Mouse (Mus musculus): Measurements from ENCODE around the gene Myod1. TPM values are rescaled to one million over a fixed set of nuclear protein-coding genes. Genes with fewer than 3 reads are reported as not detected.

Myod1 gene
- 2.6 and 12.1 TPM in 2 replicates for polyA plus RNA-seq (2016; fragmentation: Nextera tagmentation; extraction: Ambion mirVana)

DNA sequence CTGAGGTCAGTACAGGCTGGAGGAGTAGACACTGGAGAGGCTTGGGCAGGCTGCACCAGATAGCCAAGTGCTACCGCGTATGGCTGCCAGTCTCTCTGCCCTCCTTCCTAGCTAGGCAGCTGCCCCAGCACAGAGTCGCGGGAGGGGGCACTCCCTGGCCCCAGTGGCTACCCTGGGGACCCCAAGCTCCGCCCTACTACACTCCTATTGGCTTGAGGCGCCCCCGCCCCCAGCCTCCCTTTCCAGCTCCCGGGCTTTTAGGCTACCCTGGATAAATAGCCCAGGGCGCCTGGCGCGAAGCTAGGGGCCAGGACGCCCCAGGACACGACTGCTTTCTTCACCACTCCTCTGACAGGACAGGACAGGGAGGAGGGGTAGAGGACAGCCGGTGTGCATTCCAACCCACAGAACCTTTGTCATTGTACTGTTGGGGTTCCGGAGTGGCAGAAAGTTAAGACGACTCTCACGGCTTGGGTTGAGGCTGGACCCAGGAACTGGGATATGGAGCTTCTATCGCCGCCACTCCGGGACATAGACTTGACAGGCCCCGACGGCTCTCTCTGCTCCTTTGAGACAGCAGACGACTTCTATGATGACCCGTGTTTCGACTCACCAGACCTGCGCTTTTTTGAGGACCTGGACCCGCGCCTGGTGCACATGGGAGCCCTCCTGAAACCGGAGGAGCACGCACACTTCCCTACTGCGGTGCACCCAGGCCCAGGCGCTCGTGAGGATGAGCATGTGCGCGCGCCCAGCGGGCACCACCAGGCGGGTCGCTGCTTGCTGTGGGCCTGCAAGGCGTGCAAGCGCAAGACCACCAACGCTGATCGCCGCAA is at the start of gene Myod1:
Gene Myod1 (plus strand): TSS at position 303 of the 836 bp plus-strand sequence.
- H3K9ac ChIP-seq: 0 out of 2 replicates have a peak within 1 kb of the TSS, but pooled peaks have one; percentile 23
- 5% methylated on average over 44 of the region's 44 CpGs for WGBS
- H3K4me1 ChIP-seq: peaks cover 26% of the 10 kb centered on the region
- ATAC-seq (ENCODE audit: low FRiP score): 0 out of 2 replicates have a peak, but pooled peaks have one; percentile 21
- H3K4me2 ChIP-seq (replicated peaks): peak within 1 kb of the TSS; percentile 50
- no peak within 1 kb of the TSS for H3K27ac ChIP-seq
- peak within 1 kb of the TSS; percentile 24 for H3K4me3 ChIP-seq
- no peaks in the 10 kb centered on the region for H3K36me3 ChIP-seq
- peaks cover 84% of the 10 kb centered on the region for H3K27me3 ChIP-seq
- no peaks in the 10 kb centered on the region for H3K9me3 ChIP-seq (replicated peaks)

DNA sequence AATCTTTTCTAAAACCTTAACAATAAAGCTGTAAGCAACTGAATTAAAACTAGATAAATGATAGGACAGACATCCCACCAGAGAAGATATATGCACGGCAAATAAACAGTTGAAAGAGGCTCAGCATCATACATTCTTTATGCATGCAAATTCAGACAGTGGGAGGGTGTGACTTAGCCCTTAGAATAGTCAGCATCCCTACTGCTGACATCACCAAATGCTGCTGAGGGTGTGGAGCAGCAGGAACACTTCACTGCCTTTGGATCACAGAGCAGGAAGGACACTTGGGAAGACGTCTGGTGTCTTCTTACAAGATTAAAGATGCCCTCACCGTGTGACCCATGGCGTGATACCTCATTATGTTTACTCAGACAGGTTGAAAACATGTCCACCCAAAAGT is 48.4 kb upstream of the Myod1 start:
- no peak overlapping the region for H3K27ac ChIP-seq
- H3K4me3 ChIP-seq: no peak overlapping the region
- no peaks in the 10 kb centered on the region for H3K27me3 ChIP-seq
- no peak overlapping the region for H3K9ac ChIP-seq
- no peaks in the 10 kb centered on the region for H3K4me1 ChIP-seq
- H3K4me2 ChIP-seq (replicated peaks): no peak overlapping the region
- no peaks in the 10 kb centered on the region for H3K36me3 ChIP-seq
- 62% methylated on average over 4 of the region's 4 CpGs for WGBS
- H3K9me3 ChIP-seq (replicated peaks): no peaks in the 10 kb centered on the region
- no peak for ATAC-seq (ENCODE audit: low FRiP score)

DNA sequence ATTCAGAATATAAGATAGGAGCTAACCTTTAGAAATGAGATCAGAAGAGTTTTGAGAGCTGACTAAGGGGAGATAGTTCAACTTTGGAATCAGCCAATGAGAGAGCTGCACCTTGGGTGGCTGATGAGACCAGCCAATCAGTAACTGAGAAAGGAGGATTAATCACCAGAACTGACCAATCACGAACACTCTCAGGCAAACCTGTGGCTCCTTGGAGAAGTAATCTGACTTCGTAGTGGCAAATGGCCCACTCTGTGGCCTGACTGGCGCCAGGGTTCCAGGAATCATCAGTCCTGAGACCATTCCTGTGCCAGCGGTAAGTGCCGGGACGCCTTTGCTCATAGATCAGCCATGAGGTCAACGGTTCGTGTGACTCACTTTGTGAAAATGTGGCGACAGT is 38.9 kb upstream of the Myod1 start:
- Histone ChIP-seq H3K9ac (no peak overlapping the region), H3K4me2 (replicated peaks) (no peak overlapping the region), H3K4me3 (no peak overlapping the region), H3K4me1 (no peaks in the 10 kb centered on the region), H3K9me3 (replicated peaks) (peaks cover 8% of the 10 kb centered on the region; the same call in 1 of the 2 replicates), H3K27me3 (no peaks in the 10 kb centered on the region), H3K27ac (no peak overlapping the region), H3K36me3 (no peaks in the 10 kb centered on the region)
- ATAC-seq (ENCODE audit: low FRiP score): no peak
- WGBS: 90% methylated on average over 9 of the region's 9 CpGs

GRCm38 (mm10) chr7:46339818-46340217 is 36.5 kb upstream of the Myod1 start:
- no peaks in the 10 kb centered on the region for H3K4me1 ChIP-seq
- H3K27me3 ChIP-seq: no peaks in the 10 kb centered on the region
- H3K4me2 ChIP-seq (replicated peaks): no peak overlapping the region
- no peak overlapping the region for H3K9ac ChIP-seq
- ATAC-seq (ENCODE audit: low FRiP score): no peak
- 42% methylated on average over 3 of the region's 3 CpGs for WGBS
- H3K27ac ChIP-seq: no peak overlapping the region
- H3K9me3 ChIP-seq (replicated peaks): peaks cover 8% of the 10 kb centered on the region; the same call in 1 of the 2 replicates
- H3K4me3 ChIP-seq: no peak overlapping the region
- H3K36me3 ChIP-seq: no peaks in the 10 kb centered on the region

- no peaks in the 10 kb centered on the region for H3K36me3 ChIP-seq
- 82% methylated on average over 5 of the region's 5 CpGs for WGBS
- no peak for ATAC-seq (ENCODE audit: low FRiP score)
These were observed 36.0 kb upstream of the Myod1 start for GRCm38 (mm10) chr7:46340295-46340694.

GRCm38 (mm10) chr7:46341471-46341870 is 34.8 kb upstream of the Myod1 start:
- peaks cover 8% of the 10 kb centered on the region; the same call in 1 of the 2 replicates for H3K9me3 ChIP-seq (replicated peaks)
- WGBS: 84% methylated on average over 9 of the region's 9 CpGs
- H3K9ac ChIP-seq: no peak overlapping the region
- no peak for ATAC-seq (ENCODE audit: low FRiP score)
- H3K36me3 ChIP-seq: no peaks in the 10 kb centered on the region
- peaks cover under 1% of the 10 kb centered on the region; the same call in 1 of the 2 replicates for H3K27me3 ChIP-seq
- no peak overlapping the region for H3K4me3 ChIP-seq
- no peaks in the 10 kb centered on the region for H3K4me1 ChIP-seq
- no peak overlapping the region for H3K4me2 ChIP-seq (replicated peaks)
- H3K27ac ChIP-seq: no peak overlapping the region

More at GRCm38 (mm10) chr7:46340295-46340694, 36.0 kb upstream of the Myod1 start:
- Histone ChIP-seq H3K27ac (no peak overlapping the region), H3K4me3 (no peak overlapping the region), H3K4me1 (no peaks in the 10 kb centered on the region), H3K9me3 (replicated peaks) (peaks cover 8% of the 10 kb centered on the region; the same call in 1 of the 2 replicates), H3K27me3 (no peaks in the 10 kb centered on the region), H3K9ac (no peak overlapping the region), H3K4me2 (replicated peaks) (no peak overlapping the region)

GRCm38 (mm10) chr7:46347692-46348091 is 28.6 kb upstream of the Myod1 start:
- Histone ChIP-seq H3K4me1 (peaks cover 6% of the 10 kb centered on the region), H3K9ac (no peak overlapping the region), H3K27me3 (peaks cover 51% of the 10 kb centered on the region), H3K4me3 (no peak overlapping the region), H3K27ac (no peak overlapping the region), H3K4me2 (replicated peaks) (no peak overlapping the region), H3K36me3 (no peaks in the 10 kb centered on the region), H3K9me3 (replicated peaks) (no peaks in the 10 kb centered on the region)
- ATAC-seq (ENCODE audit: low FRiP score): no peak
- 70% methylated on average over 4 of the region's 4 CpGs for WGBS

GRCm38 (mm10) chr7:46348813-46349212 is 27.5 kb upstream of the Myod1 start:
- H3K9ac ChIP-seq: peak overlapping the region; percentile 18; the same call in 1 of the 2 replicates
- ATAC-seq (ENCODE audit: low FRiP score): no peak
- H3K27me3 ChIP-seq: peaks cover 51% of the 10 kb centered on the region
- H3K36me3 ChIP-seq: no peaks in the 10 kb centered on the region
- H3K27ac ChIP-seq: no peak overlapping the region
- H3K4me3 ChIP-seq: peak overlapping the region; percentile 23
- H3K4me2 ChIP-seq (replicated peaks): peak overlapping the region; percentile 46
- H3K9me3 ChIP-seq (replicated peaks): no peaks in the 10 kb centered on the region
- H3K4me1 ChIP-seq: peaks cover 6% of the 10 kb centered on the region
- WGBS: 4% methylated on average over 30 of the region's 36 CpGs

- Histone ChIP-seq H3K9ac (no peak overlapping the region), H3K27ac (no peak overlapping the region), H3K9me3 (replicated peaks) (no peaks in the 10 kb centered on the region), H3K4me1 (peaks cover 6% of the 10 kb centered on the region), H3K4me2 (replicated peaks) (no peak overlapping the region), H3K27me3 (peaks cover 51% of the 10 kb centered on the region), H3K4me3 (no peak overlapping the region), H3K36me3 (no peaks in the 10 kb centered on the region)
- no peak for ATAC-seq (ENCODE audit: low FRiP score)
- 51% methylated on average over 9 of the region's 9 CpGs for WGBS
These were observed 26.1 kb upstream of the Myod1 start for GRCm38 (mm10) chr7:46350119-46350702.

DNA sequence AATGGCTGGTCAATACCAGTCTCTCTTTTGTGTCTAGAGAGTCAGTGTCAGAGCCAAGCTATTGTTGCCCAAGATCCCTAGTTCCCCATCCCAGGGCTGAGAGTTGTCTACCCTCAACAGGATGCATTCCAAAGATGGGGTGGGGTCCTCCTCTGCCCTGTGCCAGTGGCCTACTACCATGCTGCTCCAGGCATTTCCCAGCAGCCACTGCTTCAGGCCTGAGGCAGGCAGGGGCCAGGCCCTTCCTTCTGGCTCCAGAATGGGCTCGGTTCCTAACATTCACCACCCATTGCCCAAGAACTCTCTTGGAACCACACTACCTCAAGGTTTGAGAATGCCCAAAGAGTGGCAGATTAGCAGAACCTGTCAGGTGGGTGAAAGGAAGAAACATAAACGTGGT is 23.5 kb upstream of the Myod1 start:
- Histone ChIP-seq H3K9ac (no peak overlapping the region), H3K9me3 (replicated peaks) (no peaks in the 10 kb centered on the region), H3K4me2 (replicated peaks) (no peak overlapping the region), H3K27me3 (peaks cover 37% of the 10 kb centered on the region), H3K36me3 (no peaks in the 10 kb centered on the region), H3K4me1 (peaks cover 6% of the 10 kb centered on the region), H3K4me3 (no peak overlapping the region), H3K27ac (no peak overlapping the region)
- 75% methylated on average over 2 of the region's 2 CpGs for WGBS
- no peak for ATAC-seq (ENCODE audit: low FRiP score)

- ATAC-seq (ENCODE audit: low FRiP score): no peak
- H3K36me3 ChIP-seq: no peaks in the 10 kb centered on the region
- no peak overlapping the region for H3K27ac ChIP-seq
- H3K4me1 ChIP-seq: peaks cover 6% of the 10 kb centered on the region
- 64% methylated on average over 8 of the region's 8 CpGs for WGBS
- no peaks in the 10 kb centered on the region for H3K9me3 ChIP-seq (replicated peaks)
- H3K4me3 ChIP-seq: no peak overlapping the region
- H3K4me2 ChIP-seq (replicated peaks): no peak overlapping the region
- peaks cover 33% of the 10 kb centered on the region for H3K27me3 ChIP-seq
- no peak overlapping the region for H3K9ac ChIP-seq
These were observed 23.1 kb upstream of the Myod1 start for GRCm38 (mm10) chr7:46353216-46353615.

GRCm38 (mm10) chr7:46353875-46354274 is 22.4 kb upstream of the Myod1 start:
- 64% methylated on average over 4 of the region's 4 CpGs for WGBS
- no peak overlapping the region for H3K27ac ChIP-seq
- peaks cover 3% of the 10 kb centered on the region for H3K4me1 ChIP-seq
- H3K36me3 ChIP-seq: no peaks in the 10 kb centered on the region
- ATAC-seq (ENCODE audit: low FRiP score): no peak
- no peak overlapping the region for H3K4me2 ChIP-seq (replicated peaks)
- no peaks in the 10 kb centered on the region for H3K9me3 ChIP-seq (replicated peaks)
- H3K27me3 ChIP-seq: peaks cover 26% of the 10 kb centered on the region
- H3K4me3 ChIP-seq: no peak overlapping the region
- no peak overlapping the region for H3K9ac ChIP-seq
